Mouse (Mus musculus) spleen, postnatal 36 days (tissue): ENCODE results near the gene Ifna16.

Experiments used
- DNase-seq, 2 experiments: peaks; one replicate each; pipeline ENCODE4 v3.0.0; 2022; ENCODE audit warnings: low spot score in 2 of 2, mixed read lengths in 1 of 2

Gene Ifna16

DNA sequence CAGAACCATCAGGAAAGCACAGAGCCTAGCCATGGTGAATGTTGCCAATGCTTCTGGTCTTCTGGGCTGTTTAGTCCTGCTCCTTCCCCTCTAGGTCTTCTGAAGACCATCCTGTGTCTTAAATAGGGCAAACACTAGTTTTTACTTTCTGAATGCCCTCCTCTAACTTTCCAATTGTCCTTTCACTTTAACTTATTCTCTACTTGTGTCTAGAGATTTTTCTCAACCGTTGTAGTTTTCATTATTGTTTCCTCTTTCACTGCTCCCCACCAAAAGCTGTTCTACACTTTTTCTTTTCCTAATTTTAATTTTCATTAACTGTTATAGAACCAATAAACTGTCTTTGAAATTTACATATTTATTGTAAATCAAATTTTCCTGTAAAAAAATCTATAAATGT lies at the start of gene Ifna16:
Ifna16 (minus strand) TSS at position 101 of the 400 bp plus-strand sequence.
- no peak for DNase-seq

DNA sequence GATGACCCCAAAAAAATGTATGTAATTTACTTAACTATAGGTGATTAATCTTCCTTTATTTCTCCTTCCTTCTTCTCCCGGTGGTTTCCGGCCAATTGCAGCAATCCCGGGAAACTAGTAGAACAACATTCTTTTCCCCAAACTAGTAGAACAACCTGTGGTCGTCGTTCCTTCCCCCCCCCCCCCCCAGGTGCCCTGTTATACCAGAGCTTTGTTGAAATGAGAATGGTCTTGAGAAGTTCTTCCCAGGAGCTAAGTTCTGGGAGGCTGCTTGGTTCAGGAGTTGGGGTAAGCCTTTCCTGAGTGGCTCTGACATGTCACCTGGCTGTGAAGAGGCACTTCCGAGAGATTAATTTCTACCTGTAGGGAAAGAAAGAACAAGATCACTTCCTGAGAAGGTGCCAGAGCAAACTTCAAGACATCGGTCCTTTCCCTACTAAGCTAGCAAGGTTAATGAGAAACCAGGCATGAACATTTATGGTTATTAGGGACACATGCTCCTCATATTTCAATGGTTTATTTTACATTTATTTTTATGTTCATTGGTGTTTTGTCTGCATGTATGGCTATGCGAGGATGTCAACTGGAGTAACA lies 46.9 kb upstream of the Ifna16 start:
- no peak for DNase-seq

GRCm38 (mm10) chr4:88721791-88722721 lies 45.3 kb upstream of the Ifna16 start, which contains the start of the genes Gm26566 and Klhl9:
TSS of gene Gm26566 (plus strand) at chr4:88721805.
TSS of gene Klhl9 (minus strand) at chr4:88722465.
- DNase-seq: peak; percentile 83 to 85

GRCm38 (mm10) chr4:88718715-88719114 lies 42.0 kb upstream of the Ifna16 start:
- no peak for DNase-seq

DNA sequence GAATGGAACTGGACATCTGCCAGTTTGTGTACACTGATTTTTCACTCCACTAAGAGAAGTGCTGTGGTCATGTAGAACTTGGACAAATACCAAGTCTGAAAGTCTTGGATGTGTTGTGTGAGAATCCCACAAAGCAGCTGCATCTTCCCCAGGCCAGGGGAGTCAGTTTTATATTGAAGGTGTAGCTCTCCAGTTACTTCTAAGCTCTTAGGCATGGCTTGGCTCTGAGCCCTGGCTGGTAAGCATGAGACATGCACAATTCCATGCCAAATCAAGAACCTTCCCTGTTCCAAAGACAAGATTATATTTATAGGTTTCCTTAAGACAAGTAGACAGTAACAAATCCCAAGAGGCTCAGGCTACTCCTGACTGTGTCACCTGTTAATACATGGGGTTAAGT lies 38.3 kb upstream of the Ifna16 start:
- DNase-seq: no peak

DNA sequence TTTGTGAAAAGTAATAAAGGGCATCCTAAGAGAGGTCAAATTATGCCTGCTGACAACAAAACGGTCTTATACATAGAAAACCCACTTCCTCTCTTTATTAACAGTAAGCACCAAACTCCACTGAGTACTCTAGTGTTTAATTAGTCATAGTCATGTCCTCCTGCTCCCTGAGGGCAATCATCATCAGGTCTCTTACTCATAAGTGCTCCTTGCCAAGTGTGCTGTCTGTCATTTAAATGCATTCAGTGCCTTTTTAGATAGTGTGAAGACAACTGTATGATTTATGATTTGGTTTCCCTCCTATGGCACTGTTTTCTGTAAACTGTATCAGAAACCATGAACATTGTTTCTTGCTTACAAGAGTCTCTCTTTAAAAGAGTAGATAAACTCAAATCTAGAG lies 37.6 kb upstream of the Ifna16 start:
- no peak for DNase-seq

GRCm38 (mm10) chr4:88707128-88707826 lies 30.6 kb upstream of the Ifna16 start:
- DNase-seq: peak in 1 of 2 experiments; percentile 16

DNA sequence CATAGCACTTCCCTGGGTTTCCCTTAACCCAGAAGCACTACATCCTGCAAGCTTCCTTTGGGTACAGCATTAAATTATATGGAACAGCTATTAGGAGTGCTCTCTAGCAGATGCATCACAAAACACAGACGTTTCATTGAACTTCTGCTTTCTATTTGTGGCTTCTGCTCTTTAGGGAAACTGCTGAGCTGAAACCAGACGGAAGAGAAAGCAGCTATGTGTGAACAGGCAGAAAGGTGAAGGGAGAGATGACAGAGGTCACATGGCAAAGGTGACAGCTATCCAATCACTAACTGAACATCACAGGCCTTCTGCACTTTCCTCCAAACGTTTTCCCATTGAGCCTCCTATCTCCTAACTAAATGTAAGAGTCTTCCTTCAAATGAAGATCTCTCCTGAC lies 29.2 kb upstream of the Ifna16 start:
- peak; percentile 65 to 66 for DNase-seq

DNA sequence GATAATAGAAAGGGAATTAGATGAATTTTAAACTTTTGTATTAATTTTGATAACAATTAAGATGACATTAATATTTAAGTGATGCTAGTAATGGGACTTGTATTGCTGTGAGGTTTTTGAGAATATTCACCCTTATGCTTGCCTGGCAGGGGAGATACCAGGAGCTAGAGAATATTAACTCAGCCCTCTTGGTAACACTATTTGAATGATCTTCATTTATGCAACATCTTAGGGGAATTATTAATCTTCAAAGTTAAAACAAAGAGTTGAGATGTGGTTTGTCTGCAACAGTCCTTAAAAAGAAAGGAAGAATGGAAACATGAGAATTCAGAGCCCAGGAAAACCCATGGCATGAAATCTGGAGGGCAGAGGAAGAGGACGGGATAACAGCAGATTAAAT lies 22.6 kb upstream of the Ifna16 start:
- DNase-seq: no peak

DNA sequence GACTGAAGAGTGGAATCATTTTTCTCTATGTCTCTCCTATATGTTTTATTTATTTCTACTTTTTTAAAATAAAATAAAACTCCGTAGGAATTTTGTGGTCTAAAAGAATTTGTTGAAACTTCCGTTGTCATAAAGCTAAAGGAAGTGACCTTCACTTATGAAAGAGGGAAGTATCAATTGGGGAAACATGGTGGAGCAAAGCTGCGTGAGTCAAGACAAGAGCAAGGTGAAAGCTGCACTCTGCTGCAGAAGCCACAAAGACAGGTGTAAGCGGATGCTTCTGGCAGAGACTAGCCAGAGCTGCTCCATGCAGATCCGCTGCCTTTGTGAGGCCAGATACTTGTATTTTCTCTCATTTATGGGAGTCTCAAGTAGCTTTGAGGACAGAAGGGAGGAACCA lies 22.1 kb upstream of the Ifna16 start:
- no peak for DNase-seq

- no peak for DNase-seq
Measured at GRCm38 (mm10) chr4:88697753-88698152, 21.0 kb upstream of the Ifna16 start.

GRCm38 (mm10) chr4:88697108-88697507 lies 20.4 kb upstream of the Ifna16 start:
- no peak for DNase-seq

DNA sequence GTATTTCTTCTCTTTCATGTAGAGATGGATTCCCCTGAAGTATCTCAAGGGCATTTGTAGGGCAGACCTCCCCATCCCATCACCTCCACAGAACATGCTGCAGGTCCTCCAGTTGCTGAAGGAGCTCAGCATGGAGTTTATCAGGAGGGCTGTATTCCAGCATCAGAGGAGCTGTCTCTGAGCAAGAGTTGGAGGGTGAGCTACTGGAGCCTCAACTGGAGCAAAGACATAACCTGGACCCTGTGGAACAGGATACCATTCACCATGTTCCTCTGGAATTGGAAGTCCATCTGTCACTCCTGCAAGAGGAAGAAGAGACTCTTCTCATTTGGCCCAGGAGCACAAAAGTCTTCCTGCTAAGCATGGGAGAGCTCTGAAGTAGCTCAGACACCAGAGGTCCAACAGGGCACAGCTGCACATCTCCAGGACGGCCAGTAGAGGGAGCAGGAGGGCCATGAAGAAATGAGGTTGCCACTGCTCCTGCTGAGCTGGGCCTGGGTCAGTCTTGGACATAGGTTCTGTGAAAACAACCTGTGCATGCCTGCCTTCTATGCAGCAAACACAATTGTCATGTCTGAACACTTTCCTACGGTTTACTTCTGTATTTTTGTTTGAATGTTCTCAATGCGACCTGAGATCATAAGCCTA lies 19.6 kb upstream of the Ifna16 start:
- peak; percentile 69 to 71 for DNase-seq

DNA sequence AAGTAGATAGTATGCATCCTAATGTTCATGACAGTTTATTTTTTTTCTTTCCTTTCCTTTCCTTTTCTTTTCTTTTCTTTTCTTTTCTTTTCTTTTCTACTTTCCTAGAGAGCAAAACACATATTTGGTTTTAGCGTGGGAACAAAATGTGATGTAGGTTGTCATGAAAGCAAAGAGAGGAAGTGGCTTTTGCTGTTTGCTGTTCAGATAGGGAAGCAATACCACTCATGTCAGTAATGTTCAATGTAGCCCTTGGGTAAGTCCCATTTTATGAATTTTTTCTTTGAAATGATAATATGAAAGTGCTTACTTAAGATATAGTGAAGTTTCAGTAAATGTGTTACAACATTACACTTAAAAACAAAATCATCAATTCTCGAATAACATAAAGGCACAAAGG lies 16.7 kb upstream of the Ifna16 start:
- DNase-seq: no peak

DNA sequence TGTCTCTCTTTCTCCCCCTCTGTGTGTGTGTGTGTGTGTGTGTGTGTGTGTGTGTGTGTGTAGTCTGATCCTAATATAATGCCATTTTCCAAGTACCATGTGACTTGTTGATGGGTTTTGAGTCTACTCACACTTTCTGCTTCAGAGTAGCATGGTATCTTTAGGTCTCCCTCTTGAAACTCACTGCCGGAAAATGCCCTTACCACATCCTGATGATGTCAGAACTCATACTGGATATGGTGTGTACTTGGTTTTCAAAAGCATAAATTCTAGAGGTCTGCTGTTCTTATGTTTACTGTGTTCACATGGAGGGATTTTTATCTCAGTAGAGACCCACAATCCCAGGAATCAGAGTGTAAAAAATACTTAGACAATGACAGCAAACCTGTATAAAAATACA lies 15.8 kb upstream of the Ifna16 start:
- DNase-seq: no peak

DNA sequence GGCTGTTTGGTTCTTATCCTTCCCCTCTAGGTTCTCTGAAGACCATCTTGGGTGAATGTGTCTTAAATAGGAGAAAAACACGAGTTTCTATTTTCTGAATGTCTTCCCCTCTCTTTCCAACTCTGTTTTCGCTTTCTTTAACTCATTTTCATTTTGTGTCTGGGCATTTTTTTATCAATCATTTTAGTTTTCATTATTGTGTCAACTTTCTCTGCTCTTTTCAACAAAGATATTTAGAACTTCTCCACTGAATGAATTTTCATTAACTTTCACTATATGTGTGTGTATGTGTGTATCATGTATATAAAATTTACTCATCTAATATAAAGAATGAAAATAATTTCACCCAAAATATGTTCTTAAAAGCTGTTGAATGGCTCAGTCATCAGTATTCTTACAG lies 14.5 kb upstream of the Ifna16 start, which contains the start of gene Ifnab:
Ifnab (minus strand) TSS at position 101 of the 400 bp plus-strand sequence.
- no peak for DNase-seq

DNA sequence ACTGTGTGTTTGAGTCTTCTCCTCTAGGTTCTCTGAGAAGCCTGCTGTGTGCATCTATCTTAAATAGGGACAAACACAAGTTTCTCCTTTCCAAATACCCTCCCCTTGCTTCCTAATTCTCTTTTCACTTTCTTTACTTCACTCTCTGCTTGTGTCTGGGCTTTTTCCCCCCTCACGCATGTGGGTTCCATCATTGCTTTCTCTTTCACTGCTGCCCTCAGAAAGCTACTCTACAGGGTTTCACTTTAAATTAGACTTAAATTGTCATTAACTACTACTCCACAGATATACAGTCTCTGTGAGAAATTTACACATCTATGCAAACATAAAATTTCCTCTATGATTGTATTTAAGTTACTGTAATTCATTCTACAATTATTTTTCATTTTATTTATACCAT lies 7.1 kb upstream of the Ifna16 start, which contains the start of gene Ifna2:
Ifna2 (minus strand) TSS at position 101 of the 400 bp plus-strand sequence.
- no peak for DNase-seq

GRCm38 (mm10) chr4:88681353-88681752 lies 4.6 kb upstream of the Ifna16 start:
- no peak for DNase-seq

DNA sequence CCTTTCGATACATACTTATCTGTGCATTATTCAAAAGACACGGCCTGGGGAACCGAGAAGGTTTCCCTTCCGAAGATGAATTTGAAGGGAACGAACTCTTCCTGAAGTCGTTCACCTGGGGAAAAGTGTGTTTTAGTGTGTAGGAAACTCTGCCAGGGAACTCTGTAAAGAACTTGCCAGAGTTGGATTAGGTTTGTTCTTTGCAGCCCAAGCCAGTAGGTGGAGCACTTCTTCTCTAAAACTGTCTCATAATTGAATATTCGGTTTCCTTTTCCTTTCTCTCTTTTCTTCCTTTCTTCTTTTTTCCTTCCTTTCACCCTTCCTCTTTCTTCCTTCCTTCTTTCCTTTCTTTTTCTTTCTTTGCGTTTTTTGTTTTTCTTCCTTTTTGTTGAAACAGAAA lies 3.6 kb upstream of the Ifna16 start:
- no peak for DNase-seq

GRCm38 (mm10) chr4:88655461-88655860 lies 21.3 kb downstream of the Ifna16 start:
- no peak for DNase-seq

DNA sequence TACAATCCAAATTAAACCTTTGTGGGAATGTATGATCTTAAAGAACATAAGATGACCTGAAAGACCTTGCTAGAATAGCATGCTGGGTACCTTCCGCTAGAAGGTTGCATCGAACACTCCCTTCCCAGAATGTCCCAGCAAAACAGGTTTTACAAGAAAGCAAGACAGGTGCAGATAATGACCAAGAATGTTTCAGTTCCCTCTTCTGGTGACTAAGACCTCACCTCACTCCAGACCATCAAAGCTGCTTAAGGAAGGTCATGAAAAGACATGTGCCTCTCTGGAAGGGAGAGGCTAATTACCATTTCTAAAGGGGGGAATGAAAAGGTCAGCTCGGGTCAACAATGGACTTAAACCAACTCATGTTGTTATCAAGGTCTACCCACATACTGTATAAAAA lies 23.1 kb downstream of the Ifna16 start:
- no peak for DNase-seq

DNA sequence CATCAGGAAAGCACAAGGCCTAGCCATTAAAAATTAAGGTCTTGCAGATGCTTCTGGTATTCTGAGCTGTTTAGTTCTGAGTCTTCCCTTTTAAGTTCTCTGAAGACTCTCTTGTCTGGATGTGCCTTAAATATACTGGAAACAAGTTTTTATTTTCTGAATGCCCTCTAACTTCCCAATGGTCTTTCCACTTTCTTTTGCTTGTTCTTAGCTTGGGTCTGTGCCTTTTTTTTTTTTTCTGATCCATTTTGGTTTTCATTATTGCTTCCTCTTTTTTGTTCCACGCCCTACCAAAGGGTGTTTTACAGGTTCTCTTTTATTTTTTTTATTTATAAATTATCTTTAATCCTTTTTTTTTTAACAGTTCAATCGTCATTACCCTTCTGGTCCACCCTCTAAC lies 32.4 kb downstream of the Ifna16 start, which contains the start of gene Ifna13:
Ifna13 (minus strand) TSS at position 101 of the 400 bp plus-strand sequence.
- no peak for DNase-seq
